Mouse (Mus musculus) left cerebral cortex, adult 11 months (tissue): ENCODE measurements around the gene Treml2.
A peak's percentile ranks its signal among the peaks of the same experiment; 100 is the strongest.

Experiments used
- DNase-seq: peaks from one replicate; pipeline ENCODE4 v3.0.0; 2022; ENCODE audit warnings: low spot score

The Treml2 gene

DNA sequence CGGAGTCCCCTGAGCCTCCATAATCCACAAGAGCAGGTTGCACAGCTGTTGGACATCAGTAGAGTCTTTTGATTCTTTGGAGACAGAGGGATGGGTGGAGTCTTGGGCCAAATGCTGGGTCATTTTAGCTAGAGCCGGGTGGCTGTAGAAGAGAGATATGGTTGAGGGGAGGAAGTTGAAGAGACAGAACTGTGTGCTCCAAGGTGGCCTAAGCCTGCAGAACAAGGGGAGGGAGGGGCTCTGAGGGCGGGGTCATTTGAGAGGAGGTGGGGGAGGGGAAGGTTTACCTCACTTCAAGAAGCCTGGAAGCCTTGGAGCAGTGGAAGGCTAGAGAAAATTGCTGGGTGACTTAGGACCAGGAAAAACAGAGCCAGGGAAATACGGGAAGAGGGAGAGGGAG, at the start of gene Treml2:
Treml2 (plus strand) TSS at position 296 of the 400 bp plus-strand sequence.
- DNase-seq, result no peak

DNA sequence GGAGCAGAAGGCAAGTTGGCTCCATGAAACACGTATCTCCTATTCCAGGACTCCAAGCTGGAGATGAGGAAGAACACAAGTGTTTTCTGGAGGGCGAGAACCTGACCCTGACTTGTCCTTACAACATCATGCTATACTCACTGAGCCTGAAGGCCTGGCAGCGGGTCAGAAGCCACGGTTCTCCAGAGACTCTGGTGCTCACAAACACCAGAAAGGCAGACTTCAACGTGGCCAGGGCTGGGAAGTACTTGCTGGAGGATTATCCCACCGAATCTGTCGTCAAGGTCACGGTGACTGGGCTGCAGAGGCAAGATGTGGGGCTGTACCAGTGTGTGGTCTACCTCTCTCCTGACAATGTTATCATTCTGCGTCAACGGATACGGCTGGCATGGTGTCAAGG, 49.8 kb upstream of the Treml2 start:
- DNase-seq, result no peak

- DNase-seq, result no peak
Measured at GRCm38 (mm10) chr17:48250631-48251030, 48.7 kb upstream of the Treml2 start.

GRCm38 (mm10) chr17:48256575-48256974, 42.7 kb upstream of the Treml2 start:
- no peak for DNase-seq

GRCm38 (mm10) chr17:48261868-48262267, 37.4 kb upstream of the Treml2 start:
- DNase-seq, result no peak

GRCm38 (mm10) chr17:48263741-48264362, 35.4 kb upstream of the Treml2 start, which contains the start of gene Treml4:
Treml4 (plus strand) TSS chr17:48264295.
- no peak for DNase-seq

DNA sequence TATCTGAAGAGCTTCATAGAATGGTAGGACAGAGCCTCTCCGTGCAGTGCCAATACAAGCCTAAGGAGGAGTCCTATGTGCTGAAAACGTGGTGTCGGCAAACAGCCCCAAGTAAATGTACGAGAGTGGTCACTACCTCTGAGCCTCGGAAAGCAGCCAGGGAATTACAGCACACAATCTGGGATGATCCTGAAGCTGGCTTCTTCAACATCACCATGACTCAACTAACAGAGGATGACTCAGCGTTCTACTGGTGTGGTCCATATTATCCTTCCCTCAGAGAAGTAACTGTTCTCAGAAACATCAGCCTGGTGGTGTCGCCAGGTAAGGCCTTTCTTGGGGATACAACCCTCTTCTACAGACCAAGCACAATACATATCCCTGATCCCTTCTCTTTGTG, 34.6 kb upstream of the Treml2 start:
- DNase-seq, result no peak

DNA sequence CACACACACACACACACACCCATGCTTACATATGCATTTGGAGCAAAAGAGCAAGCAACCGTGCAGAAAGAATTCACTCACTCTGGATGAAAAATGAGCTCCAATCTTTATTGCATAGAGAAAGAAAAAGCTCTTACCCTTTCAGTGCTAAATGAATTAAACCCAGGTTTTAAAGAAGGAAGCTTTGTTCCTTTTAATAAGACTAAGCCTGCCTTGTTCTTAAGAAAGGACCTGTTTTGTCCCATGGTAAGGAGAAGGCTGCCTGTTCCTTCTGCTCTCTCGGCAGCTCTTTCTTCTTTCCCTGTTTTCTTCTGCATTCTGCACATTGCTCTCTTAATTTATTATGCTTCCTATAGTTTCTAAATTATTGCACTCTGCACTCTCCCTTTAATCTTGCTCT, 33.2 kb upstream of the Treml2 start:
- no peak for DNase-seq

DNA sequence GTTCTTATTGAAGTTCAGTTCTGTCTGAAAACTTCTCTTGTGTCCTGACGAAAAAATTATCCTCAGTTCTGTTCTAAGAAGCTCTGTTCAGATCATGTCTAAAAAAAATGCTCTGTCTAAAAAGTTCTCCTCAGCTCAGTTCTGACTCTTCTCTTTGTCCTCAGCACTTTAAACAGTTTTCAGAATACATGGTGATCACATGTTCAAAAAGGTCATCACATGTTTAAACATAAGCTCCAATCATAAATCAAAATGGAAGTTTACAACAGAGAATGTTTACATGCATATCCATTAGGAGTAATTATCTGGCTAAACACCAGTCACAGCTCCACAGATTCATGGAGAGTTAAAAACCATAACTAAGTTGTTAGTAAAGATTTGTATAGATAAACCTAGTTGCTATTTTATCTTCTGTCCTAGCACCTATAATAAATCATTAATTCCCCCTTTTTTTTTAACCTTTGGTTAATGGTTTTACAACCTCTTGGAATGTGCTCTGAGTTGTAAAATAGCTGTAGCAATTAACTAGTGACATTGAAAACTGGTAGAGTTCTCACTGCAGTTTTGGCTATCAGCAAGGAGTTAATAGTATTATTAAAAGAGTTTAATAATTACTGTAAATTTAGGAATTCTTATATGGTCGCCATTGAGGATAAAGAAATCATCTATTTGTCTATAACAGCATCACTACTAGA, 32.5 kb upstream of the Treml2 start:
- no peak for DNase-seq

GRCm38 (mm10) chr17:48267591-48267990, 31.7 kb upstream of the Treml2 start:
- DNase-seq, result no peak

DNA sequence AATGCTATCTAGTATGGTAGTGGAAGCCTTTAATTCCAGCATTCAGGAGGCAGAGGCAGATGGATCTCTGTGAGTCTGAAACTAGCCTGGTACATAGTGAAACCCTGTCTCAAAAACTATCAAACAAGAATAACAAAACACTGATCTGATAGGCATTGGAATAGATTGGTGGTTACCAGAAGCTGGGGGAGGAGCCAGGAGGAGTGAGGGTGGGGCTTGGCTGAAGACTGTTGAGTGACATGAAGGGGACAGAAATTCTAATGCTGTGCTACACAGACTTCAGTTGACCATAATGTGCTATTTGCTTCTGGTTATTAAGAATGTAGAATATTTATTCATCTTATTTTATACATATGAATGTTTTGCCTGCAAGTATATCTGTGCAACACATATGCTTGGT, 31.0 kb upstream of the Treml2 start:
- DNase-seq, result no peak

DNA sequence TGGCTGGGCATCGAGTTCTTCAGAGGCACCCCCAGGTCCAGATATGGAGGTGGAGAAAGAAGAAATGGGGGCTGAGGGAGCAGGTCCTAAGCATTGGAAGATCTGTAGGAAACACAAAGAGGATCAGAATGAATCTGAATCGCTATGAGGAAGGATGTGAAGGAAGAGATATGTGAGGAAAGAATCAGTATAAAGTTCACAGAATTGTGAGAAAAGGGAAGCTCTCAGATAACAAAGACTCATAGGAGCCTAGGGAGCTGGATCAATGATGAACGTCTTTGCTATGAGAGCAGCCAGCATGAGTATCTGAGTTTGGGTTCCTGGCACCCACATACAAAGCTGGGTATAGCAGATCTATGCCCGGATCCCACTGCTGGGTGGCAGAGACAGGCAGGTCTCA, 29.5 kb upstream of the Treml2 start:
- DNase-seq, result no peak

DNA sequence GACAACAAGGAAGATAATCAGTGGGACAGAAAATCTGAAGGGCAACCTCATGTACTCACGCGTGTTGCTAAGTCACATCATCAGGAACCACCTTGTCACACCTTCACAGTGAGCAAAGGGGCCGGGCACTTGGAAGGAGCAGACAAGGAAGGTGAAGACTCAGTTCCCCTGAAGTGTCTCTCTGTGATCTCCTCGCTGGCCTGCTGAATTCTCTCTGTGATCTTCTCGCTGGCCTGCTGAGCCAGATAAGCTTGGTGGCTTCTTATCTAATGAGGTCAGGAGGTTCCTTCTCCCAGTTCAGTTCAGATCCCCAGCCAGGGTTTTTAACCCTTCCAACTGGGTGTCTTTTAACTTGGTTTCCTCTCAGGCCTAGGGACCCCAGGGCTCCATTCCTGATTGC, 27.1 kb upstream of the Treml2 start:
- DNase-seq, result no peak

- no peak for DNase-seq
Measured at GRCm38 (mm10) chr17:48272598-48272997, 26.7 kb upstream of the Treml2 start.

- DNase-seq, result no peak
Measured at GRCm38 (mm10) chr17:48274098-48274497, 25.2 kb upstream of the Treml2 start.

DNA sequence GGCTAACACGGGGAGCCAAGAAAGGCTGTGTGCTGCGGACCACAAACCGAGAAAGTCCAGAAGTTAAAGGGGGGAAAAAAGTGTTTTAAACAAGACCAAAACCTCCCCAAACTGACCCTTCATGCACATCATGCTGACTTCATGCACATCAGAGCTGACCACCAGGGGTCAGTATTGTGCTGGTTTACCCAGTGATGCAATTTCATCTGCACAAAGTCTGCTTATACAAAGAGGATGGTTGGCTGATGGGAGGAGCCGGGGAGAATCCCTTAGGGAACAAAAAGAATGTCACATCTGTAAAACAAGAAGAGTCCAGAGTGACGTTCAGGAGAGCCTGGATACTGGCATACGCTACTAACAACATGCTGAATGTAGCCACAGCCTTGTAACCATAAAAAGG, 24.4 kb upstream of the Treml2 start:
- DNase-seq, result peak; percentile 48

- DNase-seq, result no peak
Measured at GRCm38 (mm10) chr17:48275736-48276135, 23.6 kb upstream of the Treml2 start.

- DNase-seq, result no peak
Measured at GRCm38 (mm10) chr17:48278381-48278780, 20.9 kb upstream of the Treml2 start.

GRCm38 (mm10) chr17:48279002-48279401, 20.3 kb upstream of the Treml2 start:
- no peak for DNase-seq

DNA sequence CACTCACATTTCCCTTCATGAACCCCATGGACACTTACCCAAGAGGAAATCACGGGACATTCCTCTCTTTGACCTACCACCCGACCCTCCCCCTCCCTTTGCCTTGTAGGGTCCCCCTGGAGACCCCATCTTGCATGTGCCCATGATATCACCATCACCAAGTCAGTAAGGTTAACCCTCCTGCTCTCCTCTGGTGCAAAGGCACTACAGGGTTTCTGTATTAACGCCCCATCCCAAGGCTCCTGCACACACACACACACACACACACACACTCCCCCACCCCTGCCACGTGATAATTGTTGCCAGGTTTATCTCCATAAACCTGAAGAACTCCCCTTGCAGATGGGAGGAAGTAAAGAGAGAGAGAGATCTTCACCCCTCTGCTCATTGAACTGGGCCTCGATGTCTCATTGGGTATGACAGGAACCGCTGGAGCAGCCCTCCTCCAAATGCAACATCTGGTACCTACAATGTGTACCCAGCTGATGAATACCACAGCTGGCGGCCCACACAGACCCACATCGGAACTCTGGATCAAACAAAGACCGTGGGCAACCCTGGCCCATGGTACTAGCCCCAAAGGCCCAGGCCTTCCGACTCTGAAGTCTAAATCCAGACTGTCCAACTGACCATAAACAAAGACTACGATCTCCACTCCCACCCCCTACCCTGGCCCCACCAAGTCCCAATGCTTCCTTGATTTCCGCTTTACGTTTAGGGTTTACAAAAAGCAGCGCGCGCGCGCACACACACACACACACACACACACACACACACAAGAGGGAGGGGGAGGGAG, 18.2 kb upstream of the Treml2 start:
- DNase-seq, result no peak

- DNase-seq, result no peak
Measured at GRCm38 (mm10) chr17:48281739-48282085, 17.6 kb upstream of the Treml2 start.

DNA sequence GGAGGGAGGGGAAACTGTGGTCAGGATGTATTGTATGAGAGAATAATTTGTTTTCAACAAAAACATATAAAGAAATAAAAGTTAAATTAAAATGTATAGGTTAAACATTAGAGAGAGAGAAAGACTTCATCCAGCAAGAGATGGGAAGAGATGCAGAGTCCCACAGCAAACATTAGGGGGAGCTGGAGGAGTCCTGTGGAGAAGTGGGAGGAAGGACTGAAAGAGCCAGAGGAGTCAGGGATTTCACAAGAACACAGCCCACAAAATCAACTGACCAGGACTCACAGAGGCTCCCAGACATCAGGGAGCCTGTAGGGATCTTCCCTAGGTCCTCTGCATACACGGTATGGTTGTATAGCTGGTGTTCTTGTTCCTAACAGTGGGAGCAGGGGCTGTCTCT, 12.5 kb upstream of the Treml2 start:
- DNase-seq, result no peak

DNA sequence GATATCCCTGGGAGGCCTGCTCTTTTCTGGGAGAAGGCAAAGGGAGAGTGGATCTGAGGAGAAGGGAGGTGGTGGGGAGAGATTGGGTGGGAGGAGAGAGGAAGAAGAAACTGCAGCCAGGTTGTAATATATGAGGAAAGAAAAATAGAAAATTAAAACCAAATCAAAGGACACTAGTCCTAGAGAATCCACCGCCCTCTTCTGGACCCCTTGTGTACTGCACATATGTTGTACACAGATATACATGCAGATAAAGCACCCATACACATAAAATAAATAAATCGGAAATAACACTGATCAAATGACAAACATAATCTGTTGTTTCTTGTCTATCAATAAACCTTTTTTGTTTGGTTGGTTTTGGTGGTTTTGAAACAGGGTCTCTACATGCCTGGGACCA, 12.0 kb upstream of the Treml2 start:
- DNase-seq, result no peak
